Mouse (Mus musculus): ENCODE results near the gene Thumpd2. TPM values are rescaled to one million over a fixed set of nuclear protein-coding genes. Genes with fewer than 3 reads are reported as not detected.

Gene Thumpd2
- total RNA-seq (2023), result 14.7 TPM

DNA sequence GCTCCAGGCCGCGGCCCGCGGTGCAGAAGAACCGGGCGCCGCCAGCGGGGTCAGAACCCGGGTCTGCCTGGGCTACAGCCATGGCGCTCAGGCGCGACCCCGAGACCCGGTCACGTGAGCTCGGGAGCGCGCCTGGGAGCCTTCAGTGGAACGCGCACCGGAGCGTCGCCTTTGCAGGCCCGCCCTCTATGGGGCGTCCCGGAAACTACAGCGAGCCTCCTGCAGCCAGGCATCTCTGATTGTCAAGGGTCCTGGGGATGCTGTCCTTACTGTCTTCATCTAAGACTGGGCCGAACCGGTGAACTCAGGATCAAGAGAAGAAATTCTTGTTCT lies at the start of gene Thumpd2:
Thumpd2 (minus strand) TSS at position 104 of the 333 bp plus-strand sequence.

Other genes with a start within 250 kb of the Thumpd2 start
- not detected for gene Tmem178, start 120.5 kb downstream of the Thumpd2 start, total RNA-seq (2023)